Mouse (Mus musculus): ENCODE results near the gene Pcbp3.

Pcbp3 gene

GRCm38 (mm10) chr10:76924441-76924840 is 37.2 kb downstream of the Pcbp3 start:
- no peak for DNase-seq

GRCm38 (mm10) chr10:76918086-76918485 is 43.6 kb downstream of the Pcbp3 start:
- DNase-seq: no peak

- peak; percentile 40 for DNase-seq
Measured at GRCm38 (mm10) chr10:76906434-76906833, 55.3 kb downstream of the Pcbp3 start.

GRCm38 (mm10) chr10:76905935-76906341 is 55.7 kb downstream of the Pcbp3 start:
- DNase-seq: no peak

- DNase-seq: no peak
Measured at GRCm38 (mm10) chr10:76903694-76904093, 58.0 kb downstream of the Pcbp3 start.

GRCm38 (mm10) chr10:76903099-76903498 is 58.6 kb downstream of the Pcbp3 start:
- no peak for DNase-seq

GRCm38 (mm10) chr10:76902588-76902987 is 59.1 kb downstream of the Pcbp3 start:
- no peak for DNase-seq

GRCm38 (mm10) chr10:76898428-76898827 is 63.3 kb downstream of the Pcbp3 start:
- DNase-seq: no peak

- DNase-seq: no peak
Measured at GRCm38 (mm10) chr10:76891456-76891855, 70.2 kb downstream of the Pcbp3 start.

GRCm38 (mm10) chr10:76883442-76884244 is 78.0 kb downstream of the Pcbp3 start:
- no peak for DNase-seq

GRCm38 (mm10) chr10:76882644-76883441 is 78.8 kb downstream of the Pcbp3 start:
- no peak for DNase-seq

GRCm38 (mm10) chr10:76881900-76882299 is 79.8 kb downstream of the Pcbp3 start:
- no peak for DNase-seq

GRCm38 (mm10) chr10:76875310-76875709 is 86.4 kb downstream of the Pcbp3 start:
- no peak for DNase-seq

- DNase-seq: no peak
Measured at GRCm38 (mm10) chr10:76874879-76875278, 86.8 kb downstream of the Pcbp3 start.

GRCm38 (mm10) chr10:76874398-76874797 is 87.3 kb downstream of the Pcbp3 start:
- no peak for DNase-seq

- DNase-seq: no peak
Measured at GRCm38 (mm10) chr10:76873948-76874347, 87.7 kb downstream of the Pcbp3 start.

GRCm38 (mm10) chr10:76872736-76873135 is 89.0 kb downstream of the Pcbp3 start:
- no peak for DNase-seq

- peak; percentile 24 for DNase-seq
Measured at GRCm38 (mm10) chr10:76865936-76866335, 95.8 kb downstream of the Pcbp3 start.

- DNase-seq: no peak
Measured at GRCm38 (mm10) chr10:76860998-76861397, 100.7 kb downstream of the Pcbp3 start.

GRCm38 (mm10) chr10:76859355-76860127 is 102.1 kb downstream of the Pcbp3 start:
- no peak for DNase-seq

- DNase-seq: no peak
Measured at GRCm38 (mm10) chr10:76857879-76858278, 103.8 kb downstream of the Pcbp3 start.

- no peak for DNase-seq
Measured at GRCm38 (mm10) chr10:76846480-76846879, 115.2 kb downstream of the Pcbp3 start.

- peak; percentile 33 for DNase-seq
Measured at GRCm38 (mm10) chr10:76844901-76845300, 116.8 kb downstream of the Pcbp3 start.
